Mouse (Mus musculus): ENCODE results near the gene Rint1.
A peak's percentile ranks its signal among the peaks of the same experiment; 100 is the strongest.
"Not testable (repeated sequence)": the region's sequence is repeated elsewhere in the genome, so short reads cannot be mapped to it uniquely, and the experiment has no call there.

Rint1 gene

GRCm38 (mm10) chr5:23826321-23827004 lies 39.0 kb downstream of the Rint1 start:
- peak; percentile 22 to 25 for DNase-seq (ENCODE audit: low spot score in 2 of 2)

- DNase-seq (ENCODE audit: low spot score in 2 of 2), result peak in 1 of 2 experiments; percentile 9
Measured at GRCm38 (mm10) chr5:23830897-23831752, 43.6 kb downstream of the Rint1 start.

GRCm38 (mm10) chr5:23835691-23836090 lies 48.2 kb downstream of the Rint1 start:
- not testable (repeated sequence) for DNase-seq (ENCODE audit: low spot score in 2 of 2)

GRCm38 (mm10) chr5:23838158-23838557 lies 50.6 kb downstream of the Rint1 start:
- no peak for DNase-seq (ENCODE audit: low spot score in 2 of 2)

- DNase-seq (ENCODE audit: low spot score in 2 of 2), result peak; percentile 90 to 97
Measured at GRCm38 (mm10) chr5:23843674-23844530, 56.4 kb downstream of the Rint1 start, which contains the start of gene Tomm7. Tomm7 (minus strand) TSS chr5:23844161.

- no peak for DNase-seq (ENCODE audit: low spot score in 2 of 2)
Measured at GRCm38 (mm10) chr5:23844531-23844841, 57.0 kb downstream of the Rint1 start.

GRCm38 (mm10) chr5:23845141-23845540 lies 57.6 kb downstream of the Rint1 start:
- DNase-seq (ENCODE audit: low spot score in 2 of 2), result no peak

- DNase-seq (ENCODE audit: low spot score in 2 of 2), result peak; percentile 82 to 85
Measured at GRCm38 (mm10) chr5:23850345-23851159, 63.0 kb downstream of the Rint1 start.

GRCm38 (mm10) chr5:23851160-23851555 lies 63.6 kb downstream of the Rint1 start:
- not testable (repeated sequence) for DNase-seq (ENCODE audit: low spot score in 2 of 2)

GRCm38 (mm10) chr5:23852916-23853315 lies 65.4 kb downstream of the Rint1 start:
- not testable (repeated sequence) for DNase-seq (ENCODE audit: low spot score in 2 of 2)

GRCm38 (mm10) chr5:23855484-23855883 lies 68.0 kb downstream of the Rint1 start:
- no peak for DNase-seq (ENCODE audit: low spot score in 2 of 2)

GRCm38 (mm10) chr5:23856164-23856563 lies 68.7 kb downstream of the Rint1 start:
- no peak for DNase-seq (ENCODE audit: low spot score in 2 of 2)

- DNase-seq (ENCODE audit: low spot score in 2 of 2), result no peak
Measured at GRCm38 (mm10) chr5:23857189-23857588, 69.7 kb downstream of the Rint1 start.

- DNase-seq (ENCODE audit: low spot score in 2 of 2), result no peak
Measured at GRCm38 (mm10) chr5:23858001-23858400, 70.5 kb downstream of the Rint1 start.

- DNase-seq (ENCODE audit: low spot score in 2 of 2), result no peak
Measured at GRCm38 (mm10) chr5:23858643-23859042, 71.1 kb downstream of the Rint1 start.

GRCm38 (mm10) chr5:23859087-23859718 lies 71.7 kb downstream of the Rint1 start:
- no peak for DNase-seq (ENCODE audit: low spot score in 2 of 2)

GRCm38 (mm10) chr5:23859896-23860295 lies 72.4 kb downstream of the Rint1 start:
- DNase-seq (ENCODE audit: low spot score in 2 of 2), result no peak

- no peak for DNase-seq (ENCODE audit: low spot score in 2 of 2)
Measured at GRCm38 (mm10) chr5:23861721-23862120, 74.2 kb downstream of the Rint1 start.

- DNase-seq (ENCODE audit: low spot score in 2 of 2), result no peak
Measured at GRCm38 (mm10) chr5:23862291-23862690, 74.8 kb downstream of the Rint1 start.

- no peak for DNase-seq (ENCODE audit: low spot score in 2 of 2)
Measured at GRCm38 (mm10) chr5:23863166-23864053, 75.9 kb downstream of the Rint1 start.
